31 mouse cellular contexts compared by ENCODE assay signal in the genomic region with DNA sequence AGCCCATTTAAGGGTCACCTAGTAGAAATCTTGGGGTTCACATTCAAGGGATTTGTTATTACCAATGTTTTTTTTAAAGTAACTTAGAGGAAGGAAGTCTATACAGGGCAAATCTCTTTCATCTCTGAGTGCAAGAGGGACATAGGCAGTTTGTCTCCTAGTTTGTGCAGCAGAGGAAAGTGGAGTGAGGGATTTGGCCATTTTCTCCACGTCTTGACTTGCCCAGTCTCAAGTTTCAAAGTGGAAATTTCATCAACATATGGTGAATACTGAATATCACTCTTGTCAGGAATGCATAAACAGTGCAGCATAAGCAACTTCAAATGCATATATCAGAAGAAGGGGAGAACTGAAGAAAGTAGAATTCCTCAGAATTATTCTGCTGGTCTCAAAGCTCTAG. TPM values are rescaled to one million over a fixed set of nuclear protein-coding genes. Genes with fewer than 3 reads are reported as not detected.
"Had no signal": no experiment of that assay in that cellular context is flagged by ENCODE, and none has a peak within 500 bp of the region (broad histone marks: within the 10 kb centered on the region; RNA-seq: fewer than 3 reads in every experiment).

No protein-coding gene starts in this region.

- H3K27ac ChIP-seq: left cerebral cortex, adult 2 months; limb, embryonic 10.5 days; limb, embryonic 12.5 days; limb, embryonic 13.5 days; limb, embryonic 15.5 days; liver, embryonic 12.5 days; liver, embryonic 13.5 days; liver, embryonic 14.5 days; liver, embryonic 15.5 days; macrophage; midbrain, embryonic 10.5 days; midbrain, embryonic 12.5 days; midbrain, embryonic 13.5 days; midbrain, embryonic 15.5 days; neural tube, embryonic 12.5 days had no signal

- H3K9me3 ChIP-seq: limb, embryonic 10.5 days; limb, embryonic 12.5 days; limb, embryonic 13.5 days; limb, embryonic 15.5 days; liver, embryonic 12.5 days; liver, embryonic 13.5 days; liver, embryonic 15.5 days; megakaryocyte, embryonic 14.5 days; midbrain, embryonic 10.5 days; midbrain, embryonic 12.5 days; midbrain, embryonic 13.5 days; midbrain, embryonic 15.5 days; neural tube, embryonic 12.5 days had no signal

- H3K4me2 ChIP-seq: limb, embryonic 12.5 days; limb, embryonic 13.5 days; limb, embryonic 15.5 days; liver, embryonic 11.5 days; liver, embryonic 12.5 days; liver, embryonic 13.5 days; liver, embryonic 15.5 days; midbrain, embryonic 11.5 days; midbrain, embryonic 12.5 days; midbrain, embryonic 13.5 days; midbrain, embryonic 15.5 days; neural tube, embryonic 12.5 days had no signal

- H3K27me3 ChIP-seq: limb, embryonic 12.5 days; limb, embryonic 13.5 days; limb, embryonic 15.5 days; liver, embryonic 12.5 days; liver, embryonic 13.5 days; liver, embryonic 15.5 days; megakaryocyte, embryonic 14.5 days; midbrain, embryonic 12.5 days; midbrain, embryonic 13.5 days; midbrain, embryonic 15.5 days; neural tube, embryonic 12.5 days had no signal

- H3K4me3 ChIP-seq: left cerebral cortex, adult 2 months; limb, embryonic 10.5 days; limb, embryonic 12.5 days; limb, embryonic 13.5 days; limb, embryonic 15.5 days; liver, embryonic 12.5 days; liver, embryonic 13.5 days; liver, embryonic 15.5 days; megakaryocyte, embryonic 14.5 days; midbrain, embryonic 10.5 days; midbrain, embryonic 12.5 days; midbrain, embryonic 13.5 days; midbrain, embryonic 15.5 days; myocyte; neural tube, embryonic 12.5 days had no signal

- H3K9ac ChIP-seq: limb, embryonic 12.5 days; limb, embryonic 13.5 days; limb, embryonic 15.5 days; liver, embryonic 12.5 days; liver, embryonic 13.5 days; liver, embryonic 14.5 days; liver, embryonic 15.5 days; liver, postnatal 0 days; midbrain, embryonic 12.5 days; midbrain, embryonic 13.5 days; midbrain, embryonic 15.5 days; neural tube, embryonic 12.5 days had no signal

- H3K36me3 ChIP-seq: limb, embryonic 10.5 days; limb, embryonic 12.5 days; limb, embryonic 13.5 days; limb, embryonic 15.5 days; liver, embryonic 12.5 days; liver, embryonic 13.5 days; liver, embryonic 15.5 days; midbrain, embryonic 10.5 days; midbrain, embryonic 12.5 days; midbrain, embryonic 13.5 days; midbrain, embryonic 15.5 days; neural tube, embryonic 12.5 days had no signal

- DNase-seq: layer of hippocampus, postnatal 36 days; left cerebral cortex, postnatal 4 days; liver; liver, embryonic 13.5 days; liver, postnatal 0 days; lung, adult 2 months; lung, postnatal 14 days; lung, postnatal 36 days; midbrain, embryonic 14.5 days had no signal

- H3K4me1 ChIP-seq: limb, embryonic 10.5 days; limb, embryonic 12.5 days; limb, embryonic 13.5 days; limb, embryonic 15.5 days; liver, embryonic 12.5 days; liver, embryonic 13.5 days; liver, embryonic 15.5 days; megakaryocyte, embryonic 14.5 days; midbrain, embryonic 10.5 days; midbrain, embryonic 12.5 days; midbrain, embryonic 13.5 days; midbrain, embryonic 15.5 days; neural tube, embryonic 12.5 days had no signal

- ATAC-seq: liver, embryonic 12.5 days; liver, postnatal 0 days; lung, postnatal 0 days; midbrain, embryonic 13.5 days; midbrain, embryonic 15.5 days; midbrain, embryonic 16.5 days had no signal

RNA-seq across cellular contexts. Expression of gene Kctd8, which starts 39.8 kb away (rescaled TPM):
- polyA plus RNA-seq: liver, adult 2 months; liver, embryonic 14.5 days; liver, embryonic 16.5 days; liver, postnatal 0 days; macrophage; myocyte had no signal
